Mouse (Mus musculus): ENCODE measurements around the gene Man2a1. TPM values are rescaled to one million over a fixed set of nuclear protein-coding genes. Genes with fewer than 3 reads are reported as not detected.

Man2a1 gene
- 3.6 and 4.0 TPM in 2 replicates for polyA plus RNA-seq (2015; fragmentation: Nextera tagmentation; extraction: Ambion mirVana)

- Histone ChIP-seq H3K4me3 (replicated peaks) (peak within 1 kb of the TSS; percentile 83), H3K4me1 (replicated peaks) (peaks cover 54% of the 10 kb centered on the region), H3K9ac (peak within 1 kb of the TSS; percentile 85), H3K4me2 (peak within 1 kb of the TSS; percentile 99), H3K27ac (peak within 1 kb of the TSS; percentile 80), H3K9me3 (replicated peaks) (no peaks in the 10 kb centered on the region), H3K36me3 (no peaks in the 10 kb centered on the region), H3K27me3 (peaks cover 11% of the 10 kb centered on the region)
- DNase-seq (peak; percentile 77), ATAC-seq (ENCODE audit: low read depth) (peak; percentile 90)
- under 1% methylated on average over 39 of the region's 69 CpGs for WGBS (ENCODE audit: insufficient replicate concordance)
Observed at GRCm38 (mm10) chr17:64600372-64601090, at the start of gene Man2a1. Gene Man2a1, plus strand, starts transcription at chr17:64600736.

GRCm38 (mm10) chr17:64553358-64553757 is 47.2 kb upstream of the Man2a1 start:
- H3K4me2 ChIP-seq, result no peak overlapping the region
- no peaks in the 10 kb centered on the region for H3K36me3 ChIP-seq
- H3K9me3 ChIP-seq (replicated peaks), result no peaks in the 10 kb centered on the region
- no peak for ATAC-seq (ENCODE audit: low read depth)
- 76% methylated on average over 10 of the region's 10 CpGs for WGBS (ENCODE audit: insufficient replicate concordance)
- no peak for DNase-seq
- 0 out of 2 replicates have a peak, but pooled peaks cover 5% of the 10 kb centered on the region for H3K27me3 ChIP-seq
- no peak overlapping the region for H3K4me3 ChIP-seq (replicated peaks)
- H3K27ac ChIP-seq, result no peak overlapping the region
- H3K9ac ChIP-seq, result no peak overlapping the region
- H3K4me1 ChIP-seq (replicated peaks), result no peaks in the 10 kb centered on the region

GRCm38 (mm10) chr17:64554901-64555300 is 45.6 kb upstream of the Man2a1 start:
- WGBS (ENCODE audit: insufficient replicate concordance), result 71% methylated on average over 3 of the region's 3 CpGs
- H3K9me3 ChIP-seq (replicated peaks), result no peaks in the 10 kb centered on the region
- peaks cover 4% of the 10 kb centered on the region; the same call in 1 of the 2 replicates for H3K4me1 ChIP-seq (replicated peaks)
- H3K27me3 ChIP-seq, result 0 out of 2 replicates have a peak, but pooled peaks cover 5% of the 10 kb centered on the region
- ATAC-seq (ENCODE audit: low read depth) (no peak), DNase-seq (no peak)
- H3K4me2 ChIP-seq, result no peak overlapping the region
- H3K4me3 ChIP-seq (replicated peaks), result no peak overlapping the region
- H3K36me3 ChIP-seq, result no peaks in the 10 kb centered on the region
- no peak overlapping the region for H3K27ac ChIP-seq
- no peak overlapping the region for H3K9ac ChIP-seq

- Histone ChIP-seq H3K27me3 (0 out of 2 replicates have a peak, but pooled peaks cover 5% of the 10 kb centered on the region), H3K9ac (no peak overlapping the region), H3K4me1 (replicated peaks) (peaks cover 4% of the 10 kb centered on the region; the same call in 1 of the 2 replicates), H3K4me2 (no peak overlapping the region), H3K4me3 (replicated peaks) (no peak overlapping the region), H3K36me3 (no peaks in the 10 kb centered on the region), H3K9me3 (replicated peaks) (no peaks in the 10 kb centered on the region), H3K27ac (no peak overlapping the region)
- 79% methylated on average over 22 of the region's 22 CpGs for WGBS (ENCODE audit: insufficient replicate concordance)
- ATAC-seq (ENCODE audit: low read depth), result no peak
- no peak for DNase-seq
Observed at GRCm38 (mm10) chr17:64556661-64557445, 43.7 kb upstream of the Man2a1 start.

GRCm38 (mm10) chr17:64558994-64559540 is 41.5 kb upstream of the Man2a1 start:
- no peaks in the 10 kb centered on the region for H3K9me3 ChIP-seq (replicated peaks)
- DNase-seq (no peak), ATAC-seq (ENCODE audit: low read depth) (no peak)
- H3K36me3 ChIP-seq, result no peaks in the 10 kb centered on the region
- H3K27me3 ChIP-seq, result 0 out of 2 replicates have a peak, but pooled peaks cover 5% of the 10 kb centered on the region
- H3K4me2 ChIP-seq, result no peak overlapping the region
- WGBS (ENCODE audit: insufficient replicate concordance), result 10% methylated on average over 4 of the region's 4 CpGs
- no peak overlapping the region for H3K4me3 ChIP-seq (replicated peaks)
- H3K9ac ChIP-seq, result no peak overlapping the region
- peaks cover 4% of the 10 kb centered on the region; the same call in 1 of the 2 replicates for H3K4me1 ChIP-seq (replicated peaks)
- no peak overlapping the region for H3K27ac ChIP-seq

GRCm38 (mm10) chr17:64566435-64566834 is 34.1 kb upstream of the Man2a1 start:
- 53% methylated on average over 6 of the region's 6 CpGs for WGBS (ENCODE audit: insufficient replicate concordance)
- DNase-seq, result no peak
- peak overlapping the region; percentile 50 for H3K27ac ChIP-seq

GRCm38 (mm10) chr17:64567546-64567945 is 33.0 kb upstream of the Man2a1 start:
- ATAC-seq (ENCODE audit: low read depth) (peak; percentile 95), DNase-seq (peak; percentile 50)
- Histone ChIP-seq H3K9ac (no peak overlapping the region), H3K9me3 (replicated peaks) (no peaks in the 10 kb centered on the region), H3K36me3 (no peaks in the 10 kb centered on the region), H3K27me3 (no peaks in the 10 kb centered on the region), H3K27ac (peak overlapping the region; percentile 65; the same call in 1 of the 2 replicates), H3K4me2 (peak overlapping the region; percentile 25), H3K4me1 (replicated peaks) (peaks cover 30% of the 10 kb centered on the region), H3K4me3 (replicated peaks) (no peak overlapping the region)
- 20% methylated on average over 3 of the region's 3 CpGs for WGBS (ENCODE audit: insufficient replicate concordance)

More at GRCm38 (mm10) chr17:64566435-64566834, 34.1 kb upstream of the Man2a1 start:
- no peak overlapping the region for H3K9ac ChIP-seq
- no peak for ATAC-seq (ENCODE audit: low read depth)
- H3K27me3 ChIP-seq, result no peaks in the 10 kb centered on the region
- H3K4me3 ChIP-seq (replicated peaks), result no peak overlapping the region
- no peaks in the 10 kb centered on the region for H3K36me3 ChIP-seq
- no peak overlapping the region for H3K4me2 ChIP-seq
- no peaks in the 10 kb centered on the region for H3K9me3 ChIP-seq (replicated peaks)
- H3K4me1 ChIP-seq (replicated peaks), result peaks cover 30% of the 10 kb centered on the region

GRCm38 (mm10) chr17:64573981-64574380 is 26.6 kb upstream of the Man2a1 start:
- Histone ChIP-seq H3K9me3 (replicated peaks) (no peaks in the 10 kb centered on the region), H3K36me3 (no peaks in the 10 kb centered on the region), H3K4me1 (replicated peaks) (peaks cover 6% of the 10 kb centered on the region; the same call in 1 of the 2 replicates), H3K4me3 (replicated peaks) (no peak overlapping the region), H3K9ac (no peak overlapping the region), H3K27ac (no peak overlapping the region), H3K27me3 (peaks cover 9% of the 10 kb centered on the region; the same call in 1 of the 2 replicates), H3K4me2 (no peak overlapping the region)
- no peak for DNase-seq
- no peak for ATAC-seq (ENCODE audit: low read depth)
- 78% methylated on average over 9 of the region's 9 CpGs for WGBS (ENCODE audit: insufficient replicate concordance)

- Histone ChIP-seq H3K4me3 (replicated peaks) (no peak overlapping the region), H3K27me3 (peaks cover 16% of the 10 kb centered on the region), H3K9me3 (replicated peaks) (no peaks in the 10 kb centered on the region), H3K27ac (no peak overlapping the region), H3K9ac (no peak overlapping the region), H3K36me3 (no peaks in the 10 kb centered on the region), H3K4me2 (no peak overlapping the region), H3K4me1 (replicated peaks) (peaks cover 6% of the 10 kb centered on the region)
- 61% methylated on average over 6 of the region's 6 CpGs for WGBS (ENCODE audit: insufficient replicate concordance)
- no peak for ATAC-seq (ENCODE audit: low read depth)
- DNase-seq, result peak; percentile 17
Observed at GRCm38 (mm10) chr17:64575240-64575639, 25.3 kb upstream of the Man2a1 start.

GRCm38 (mm10) chr17:64577485-64577884 is 23.1 kb upstream of the Man2a1 start:
- Histone ChIP-seq H3K4me2 (no peak overlapping the region), H3K9me3 (replicated peaks) (no peaks in the 10 kb centered on the region), H3K27me3 (peaks cover 18% of the 10 kb centered on the region), H3K9ac (no peak overlapping the region), H3K4me1 (replicated peaks) (peaks cover 6% of the 10 kb centered on the region), H3K27ac (no peak overlapping the region), H3K4me3 (replicated peaks) (no peak overlapping the region), H3K36me3 (no peaks in the 10 kb centered on the region)
- no peak for DNase-seq
- no peak for ATAC-seq (ENCODE audit: low read depth)
- 42% methylated on average over 5 of the region's 5 CpGs for WGBS (ENCODE audit: insufficient replicate concordance)

GRCm38 (mm10) chr17:64578346-64578745 is 22.2 kb upstream of the Man2a1 start:
- Histone ChIP-seq H3K9me3 (replicated peaks) (no peaks in the 10 kb centered on the region), H3K4me2 (no peak overlapping the region), H3K27me3 (peaks cover 26% of the 10 kb centered on the region), H3K27ac (no peak overlapping the region), H3K36me3 (no peaks in the 10 kb centered on the region), H3K4me3 (replicated peaks) (no peak overlapping the region), H3K4me1 (replicated peaks) (peaks cover 6% of the 10 kb centered on the region), H3K9ac (no peak overlapping the region)
- DNase-seq (no peak), ATAC-seq (ENCODE audit: low read depth) (no peak)
- WGBS (ENCODE audit: insufficient replicate concordance), result 7% methylated on average over 4 of the region's 4 CpGs

Measured in liver, embryonic 13.5 days (tissue).